Mouse (Mus musculus) heart, postnatal 36 days (tissue): ENCODE measurements around the gene Cemip. TPM values are rescaled to one million over a fixed set of nuclear protein-coding genes. Genes with fewer than 3 reads are reported as not detected.

Experiments
- DNase-seq, 2 experiments: peaks; one replicate each; pipeline ENCODE4 v3.0.0; 2021 to 2022
- intact Hi-C: fragments of 180-260 bp; cut with DNase I; formaldehyde crosslinking; loops from one replicate; pipeline ENCODE4 v1.15.1; 2025
- total RNA-seq, 2 experiments: library from RNA; stranded (reverse); gene quantifications; 2 replicates each; pipeline ENCODE4 v1.2.3; 2021

Cemip gene
- total RNA-seq, 2 experiments from 2014 or later = 0.14 TPM; not detected in 1

- intact Hi-C loops = no loop called here
- DNase-seq = no peak
Observed at GRCm38 (mm10) chr7:83978410-83978809, 107.9 kb downstream of the Cemip start.

GRCm38 (mm10) chr7:83976413-83976958 is 109.8 kb downstream of the Cemip start:
- intact Hi-C loops = no loop called here
- DNase-seq = no peak

- intact Hi-C loops = no loop called here
- no peak for DNase-seq
Observed at GRCm38 (mm10) chr7:83975283-83975682, 111.0 kb downstream of the Cemip start.

- DNase-seq = no peak
- intact Hi-C loops = no loop called here
Observed at GRCm38 (mm10) chr7:83972485-83972884, 113.8 kb downstream of the Cemip start.

- peak in 1 of 2 experiments; percentile 18 for DNase-seq
- intact Hi-C loops = no loop called here
Observed at GRCm38 (mm10) chr7:83966047-83966818, 120.1 kb downstream of the Cemip start.

GRCm38 (mm10) chr7:83965181-83965580 is 121.1 kb downstream of the Cemip start:
- intact Hi-C loops = no loop called here
- no peak for DNase-seq

GRCm38 (mm10) chr7:83952511-83952910 is 133.8 kb downstream of the Cemip start:
- peak; percentile 23 to 26 for DNase-seq
- intact Hi-C loops = loop anchor here (5.0 kb wide), 1 partner anchor 65 kb away; no protein-coding TSS in a partner anchor

- DNase-seq = peak; percentile 13 to 21
- intact Hi-C loops = loop anchor here (5.0 kb wide), 1 partner anchor 66 kb away; no protein-coding TSS in a partner anchor
Observed at GRCm38 (mm10) chr7:83951327-83951726, 135.0 kb downstream of the Cemip start.

GRCm38 (mm10) chr7:83949662-83950061 is 136.6 kb downstream of the Cemip start:
- no peak for DNase-seq
- intact Hi-C loops = loop anchor here (5.0 kb wide), 1 partner anchor 68 kb away; no protein-coding TSS in a partner anchor

- DNase-seq = no peak
- intact Hi-C loops = no loop called here
Observed at GRCm38 (mm10) chr7:83948743-83949142, 137.6 kb downstream of the Cemip start.

- intact Hi-C loops = no loop called here
- DNase-seq = peak; percentile 21 to 27
Observed at GRCm38 (mm10) chr7:83941701-83942101, 144.6 kb downstream of the Cemip start.

- intact Hi-C loops = no loop called here
- no peak for DNase-seq
Observed at GRCm38 (mm10) chr7:83940136-83940535, 146.2 kb downstream of the Cemip start.

GRCm38 (mm10) chr7:83939017-83939721 is 147.1 kb downstream of the Cemip start:
- intact Hi-C loops = no loop called here
- DNase-seq = no peak

GRCm38 (mm10) chr7:83921637-83922036 is 164.7 kb downstream of the Cemip start:
- no peak for DNase-seq
- intact Hi-C loops = no loop called here

- DNase-seq = no peak
- intact Hi-C loops = no loop called here
Observed at GRCm38 (mm10) chr7:83920241-83920640, 166.1 kb downstream of the Cemip start.

GRCm38 (mm10) chr7:83914566-83914965 is 171.7 kb downstream of the Cemip start:
- DNase-seq = peak; percentile 82 to 90
- intact Hi-C loops = loop anchor here (1.0 kb wide), 3 partner anchors 172 to 441 kb away; partner anchors contain the start of gene Cemip

GRCm38 (mm10) chr7:83913995-83914394 is 172.3 kb downstream of the Cemip start:
- intact Hi-C loops = loop anchor here (1.0 kb wide), 3 partner anchors 172 to 441 kb away; partner anchors contain the start of gene Cemip
- no peak for DNase-seq

- intact Hi-C loops = no loop called here
- DNase-seq = no peak
Observed at GRCm38 (mm10) chr7:83913405-83913932, 172.8 kb downstream of the Cemip start.

GRCm38 (mm10) chr7:83911909-83912308 is 174.4 kb downstream of the Cemip start:
- no peak for DNase-seq
- intact Hi-C loops = no loop called here

GRCm38 (mm10) chr7:83904831-83905230 is 181.5 kb downstream of the Cemip start:
- intact Hi-C loops = no loop called here
- DNase-seq = no peak
